Mouse (Mus musculus): ENCODE results near the gene Olfr547. TPM values are rescaled to one million over a fixed set of nuclear protein-coding genes. Genes with fewer than 3 reads are reported as not detected.

Olfr547 gene
- polyA plus RNA-seq, 1 experiment from 2014 or later, result not detected

- DNase-seq (ENCODE audit: low spot score), result peak; percentile 88
- peak overlapping the region; percentile 45 for H3K4me3 ChIP-seq (ENCODE audit: low read depth, low read length)
- peak overlapping the region; percentile 82 for H3K4me2 ChIP-seq (replicated peaks; ENCODE audit: low read depth)
- ATAC-seq (ENCODE audit: low FRiP score, low TSS enrichment), result peak; percentile 93
- H3K4me1 ChIP-seq (replicated peaks; ENCODE audit: control insufficient read depth, insufficient read depth), result no peaks in the 10 kb centered on the region
- 2% methylated on average over 43 of the region's 54 CpGs for WGBS
- H3K9ac ChIP-seq (ENCODE audit: low read length), result peak overlapping the region; percentile 61
- no peaks in the 10 kb centered on the region for H3K36me3 ChIP-seq (ENCODE audit: control insufficient read depth, insufficient read depth, low read length)
- no peak overlapping the region for H3K27ac ChIP-seq (replicated peaks)
- no peaks in the 10 kb centered on the region for H3K27me3 ChIP-seq (ENCODE audit: control insufficient read depth, insufficient read depth, low read length)
- no peaks in the 10 kb centered on the region for H3K9me3 ChIP-seq (ENCODE audit: control insufficient read depth, low read length)
- peak; percentile 90 for TF ChIP-seq CTCF (IDR thresholded peaks at IDR 0.05; ENCODE audit: low read depth)
- no peak for TF ChIP-seq EP300 (optimal IDR thresholded peaks at IDR 0.05)
Measured at GRCm38 (mm10) chr7:102512814-102513435, 21.6 kb upstream of the Olfr547 start.

GRCm38 (mm10) chr7:102514144-102514543, 20.4 kb upstream of the Olfr547 start:
- no peak overlapping the region for H3K9ac ChIP-seq (ENCODE audit: low read length)
- DNase-seq (ENCODE audit: low spot score) (no peak), ATAC-seq (ENCODE audit: low FRiP score, low TSS enrichment) (no peak)
- no peaks in the 10 kb centered on the region for H3K4me1 ChIP-seq (replicated peaks; ENCODE audit: control insufficient read depth, insufficient read depth)
- TF ChIP-seq CTCF (IDR thresholded peaks at IDR 0.05; ENCODE audit: low read depth) (no peak), EP300 (optimal IDR thresholded peaks at IDR 0.05) (no peak)
- H3K9me3 ChIP-seq (ENCODE audit: control insufficient read depth, low read length), result no peaks in the 10 kb centered on the region
- H3K4me3 ChIP-seq (ENCODE audit: low read depth, low read length), result no peak overlapping the region
- H3K27me3 ChIP-seq (ENCODE audit: control insufficient read depth, insufficient read depth, low read length), result no peaks in the 10 kb centered on the region
- H3K27ac ChIP-seq (replicated peaks), result no peak overlapping the region
- no peaks in the 10 kb centered on the region for H3K36me3 ChIP-seq (ENCODE audit: control insufficient read depth, insufficient read depth, low read length)
- no peak overlapping the region for H3K4me2 ChIP-seq (replicated peaks; ENCODE audit: low read depth)
- 69% methylated on average over 4 of the region's 4 CpGs for WGBS

- DNase-seq (ENCODE audit: low spot score) (peak; percentile 23), ATAC-seq (ENCODE audit: low FRiP score, low TSS enrichment) (no peak)
- Histone ChIP-seq H3K27me3 (ENCODE audit: control insufficient read depth, insufficient read depth, low read length) (no peaks in the 10 kb centered on the region), H3K4me1 (replicated peaks; ENCODE audit: control insufficient read depth, insufficient read depth) (no peaks in the 10 kb centered on the region), H3K9ac (ENCODE audit: low read length) (no peak overlapping the region), H3K36me3 (ENCODE audit: control insufficient read depth, insufficient read depth, low read length) (no peaks in the 10 kb centered on the region), H3K9me3 (ENCODE audit: control insufficient read depth, low read length) (no peaks in the 10 kb centered on the region), H3K4me3 (ENCODE audit: low read depth, low read length) (no peak overlapping the region), H3K27ac (replicated peaks) (no peak overlapping the region), H3K4me2 (replicated peaks; ENCODE audit: low read depth) (no peak overlapping the region)
- 59% methylated on average over 10 of the region's 10 CpGs for WGBS
- TF ChIP-seq EP300 (optimal IDR thresholded peaks at IDR 0.05) (no peak), CTCF (IDR thresholded peaks at IDR 0.05; ENCODE audit: low read depth) (no peak)
Measured at GRCm38 (mm10) chr7:102516261-102517050, 18.1 kb upstream of the Olfr547 start.

- H3K4me1 ChIP-seq (replicated peaks; ENCODE audit: control insufficient read depth, insufficient read depth), result no peaks in the 10 kb centered on the region
- no peak overlapping the region for H3K27ac ChIP-seq (replicated peaks)
- DNase-seq (ENCODE audit: low spot score), result no peak
- H3K4me3 ChIP-seq (ENCODE audit: low read depth, low read length), result no peak overlapping the region
- no peak overlapping the region for H3K9ac ChIP-seq (ENCODE audit: low read length)
- TF ChIP-seq CTCF (IDR thresholded peaks at IDR 0.05; ENCODE audit: low read depth), result no peak
- TF ChIP-seq EP300 (optimal IDR thresholded peaks at IDR 0.05), result no peak
- no peaks in the 10 kb centered on the region for H3K9me3 ChIP-seq (ENCODE audit: control insufficient read depth, low read length)
- H3K4me2 ChIP-seq (replicated peaks; ENCODE audit: low read depth), result no peak overlapping the region
- H3K27me3 ChIP-seq (ENCODE audit: control insufficient read depth, insufficient read depth, low read length), result no peaks in the 10 kb centered on the region
- no peak for ATAC-seq (ENCODE audit: low FRiP score, low TSS enrichment)
- WGBS, result 70% methylated on average over 2 of the region's 2 CpGs
- no peaks in the 10 kb centered on the region for H3K36me3 ChIP-seq (ENCODE audit: control insufficient read depth, insufficient read depth, low read length)
Measured at GRCm38 (mm10) chr7:102517051-102517335, 17.6 kb upstream of the Olfr547 start.

- no peak for ATAC-seq (ENCODE audit: low FRiP score, low TSS enrichment)
- TF ChIP-seq CTCF (IDR thresholded peaks at IDR 0.05; ENCODE audit: low read depth) (no peak), EP300 (optimal IDR thresholded peaks at IDR 0.05) (no peak)
- no peak overlapping the region for H3K4me3 ChIP-seq (ENCODE audit: low read depth, low read length)
- H3K4me2 ChIP-seq (replicated peaks; ENCODE audit: low read depth), result no peak overlapping the region
- no peaks in the 10 kb centered on the region for H3K4me1 ChIP-seq (replicated peaks; ENCODE audit: control insufficient read depth, insufficient read depth)
- no peaks in the 10 kb centered on the region for H3K36me3 ChIP-seq (ENCODE audit: control insufficient read depth, insufficient read depth, low read length)
- H3K27ac ChIP-seq (replicated peaks), result no peak overlapping the region
- H3K9ac ChIP-seq (ENCODE audit: low read length), result no peak overlapping the region
- no peaks in the 10 kb centered on the region for H3K9me3 ChIP-seq (ENCODE audit: control insufficient read depth, low read length)
- 70% methylated on average over 1 of the region's 1 CpGs for WGBS
- DNase-seq (ENCODE audit: low spot score), result no peak
- H3K27me3 ChIP-seq (ENCODE audit: control insufficient read depth, insufficient read depth, low read length), result no peaks in the 10 kb centered on the region
Measured at GRCm38 (mm10) chr7:102529052-102529451, 5.5 kb upstream of the Olfr547 start.

- ATAC-seq (ENCODE audit: low FRiP score, low TSS enrichment) (no peak), DNase-seq (ENCODE audit: low spot score) (no peak)
- Histone ChIP-seq H3K9me3 (ENCODE audit: control insufficient read depth, low read length) (no peaks in the 10 kb centered on the region), H3K4me3 (ENCODE audit: low read depth, low read length) (no peak within 1 kb of the TSS), H3K36me3 (ENCODE audit: control insufficient read depth, insufficient read depth, low read length) (no peaks in the 10 kb centered on the region), H3K4me2 (replicated peaks; ENCODE audit: low read depth) (no peak within 1 kb of the TSS), H3K9ac (ENCODE audit: low read length) (no peak within 1 kb of the TSS), H3K27ac (replicated peaks) (no peak within 1 kb of the TSS), H3K4me1 (replicated peaks; ENCODE audit: control insufficient read depth, insufficient read depth) (no peaks in the 10 kb centered on the region), H3K27me3 (ENCODE audit: control insufficient read depth, insufficient read depth, low read length) (no peaks in the 10 kb centered on the region)
- 80% methylated on average over 2 of the region's 2 CpGs for WGBS
- TF ChIP-seq CTCF (IDR thresholded peaks at IDR 0.05; ENCODE audit: low read depth) (no peak), EP300 (optimal IDR thresholded peaks at IDR 0.05) (no peak)
Measured at GRCm38 (mm10) chr7:102540596-102540995, 6.0 kb downstream of the Olfr547 start, which contains the start of gene Olfr548-ps1. Gene Olfr548-ps1, plus strand, starts transcription at chr7:102540896.
